Mouse (Mus musculus) liver, adult (tissue): ENCODE results near the gene Ube2z.

Experiments used
- GATA4 ChIP-seq: IDR thresholded peaks from 2 replicates; pipeline ENCODE4 v1.6.1; 2014; ENCODE audit warnings: mild to moderate bottlenecking, low read length; ENCODE audit not compliant: insufficient replicate concordance

Ube2z gene

DNA sequence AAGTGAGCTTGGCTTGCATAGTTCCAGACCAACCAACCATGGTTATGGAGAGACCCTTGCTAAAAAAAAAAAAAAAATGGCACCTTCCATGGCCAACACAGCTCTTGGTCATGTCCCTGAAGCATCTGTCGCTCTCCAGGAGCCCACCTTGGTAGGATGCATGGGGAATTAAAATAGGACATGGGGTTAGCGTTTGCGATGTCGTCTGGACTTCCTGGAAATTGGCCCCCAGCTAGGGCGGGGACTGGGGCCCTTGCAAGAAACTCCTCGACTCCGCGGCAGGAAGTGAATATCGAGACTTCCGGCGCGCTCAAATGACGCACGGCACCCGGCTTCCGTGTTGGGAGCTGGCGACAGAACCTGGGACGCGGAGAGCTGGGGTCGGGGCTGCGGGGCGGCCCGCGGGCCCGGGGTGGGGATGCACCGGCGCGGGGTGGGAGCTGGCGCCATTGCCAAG lies 30.6 kb downstream of the Ube2z start, which contains the start of gene Snf8:
Snf8 (plus strand) TSS at position 290 of the 457 bp plus-strand sequence.
- no peak for TF ChIP-seq GATA4

DNA sequence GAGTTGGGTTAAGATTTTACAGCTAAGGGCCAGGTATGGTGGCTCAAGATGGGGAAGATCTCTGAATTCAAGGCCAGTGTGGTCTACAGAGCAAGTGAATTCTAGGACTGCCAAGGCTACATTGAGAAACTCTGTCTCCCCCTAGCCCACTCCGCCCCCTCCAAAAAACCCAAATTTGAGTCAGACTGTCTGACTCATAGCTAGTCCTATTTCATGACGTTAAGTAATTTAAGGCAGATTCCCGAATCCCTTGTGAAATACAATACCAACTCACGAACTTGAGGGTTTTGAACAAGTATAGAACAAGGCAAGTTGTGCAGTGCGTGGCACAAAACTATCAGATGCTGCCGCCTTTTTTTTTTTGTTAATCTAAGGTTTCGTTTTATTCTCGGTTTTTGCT lies 31.1 kb downstream of the Ube2z start:
- TF ChIP-seq GATA4 = no peak

- no peak for TF ChIP-seq GATA4
These were observed 31.9 kb downstream of the Ube2z start for GRCm38 (mm10) chr11:96033264-96033663.

DNA sequence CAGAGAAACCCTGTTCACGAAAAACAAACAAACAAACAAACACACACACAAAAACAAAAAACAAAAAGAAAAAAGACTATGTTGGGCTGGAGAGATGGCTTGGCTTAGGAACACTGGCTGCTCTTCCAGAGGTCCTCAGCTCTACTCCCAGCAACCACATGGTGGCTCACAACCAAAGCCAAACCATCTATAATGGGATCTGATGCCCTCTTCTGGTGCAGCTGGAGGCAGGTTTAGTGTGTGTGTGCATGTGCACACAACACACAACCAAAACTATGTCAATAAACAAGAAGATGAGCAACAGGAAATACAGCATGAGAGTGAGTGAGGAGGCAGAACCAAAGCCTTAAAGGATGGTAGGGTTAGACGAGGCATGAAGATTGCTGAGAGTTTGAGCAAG lies 33.5 kb downstream of the Ube2z start:
- TF ChIP-seq GATA4 = no peak

DNA sequence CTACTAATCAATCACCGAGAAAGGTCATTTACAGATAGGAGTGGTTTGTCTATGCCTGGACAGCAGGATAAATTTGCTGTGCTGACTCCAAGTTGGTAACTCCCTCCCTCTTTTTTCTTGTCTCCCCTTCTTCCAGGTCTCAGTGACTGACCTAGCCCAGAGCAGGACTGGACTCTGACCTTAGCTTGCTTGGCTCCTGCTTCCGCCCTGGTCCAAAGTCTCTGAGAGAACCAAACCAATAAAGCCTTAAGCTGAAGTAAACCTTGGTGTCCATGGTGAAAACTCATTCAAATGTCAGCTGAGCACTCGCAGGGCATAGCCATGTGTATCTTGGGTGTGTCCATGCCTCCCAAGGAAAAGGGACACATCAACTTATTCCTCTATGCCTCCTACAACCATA lies 34.6 kb downstream of the Ube2z start:
- no peak for TF ChIP-seq GATA4

DNA sequence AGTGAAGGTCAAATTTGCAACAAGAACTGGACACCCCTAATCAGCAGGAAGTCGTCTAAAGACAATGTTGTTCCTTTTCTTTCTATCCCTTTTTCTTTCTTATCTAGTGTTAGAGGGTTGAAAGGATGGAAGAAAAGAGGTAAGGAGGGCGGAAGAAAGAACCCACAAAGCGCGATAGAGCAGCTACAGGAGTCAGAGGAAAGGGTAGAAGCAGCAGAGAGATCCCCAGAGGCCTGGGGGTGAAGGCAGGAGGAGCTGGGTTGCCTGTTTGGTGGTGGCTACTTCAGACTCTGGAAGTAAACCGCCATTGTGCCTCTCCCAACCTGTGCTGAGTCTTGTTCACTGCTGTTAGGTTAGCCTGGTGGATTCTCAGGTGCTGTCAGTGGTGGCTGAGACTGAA lies 37.1 kb downstream of the Ube2z start:
- no peak for TF ChIP-seq GATA4

GRCm38 (mm10) chr11:96020622-96021021 lies 44.6 kb downstream of the Ube2z start:
- no peak for TF ChIP-seq GATA4

- TF ChIP-seq GATA4 = no peak
These were observed 47.2 kb downstream of the Ube2z start for GRCm38 (mm10) chr11:96017941-96018351.

DNA sequence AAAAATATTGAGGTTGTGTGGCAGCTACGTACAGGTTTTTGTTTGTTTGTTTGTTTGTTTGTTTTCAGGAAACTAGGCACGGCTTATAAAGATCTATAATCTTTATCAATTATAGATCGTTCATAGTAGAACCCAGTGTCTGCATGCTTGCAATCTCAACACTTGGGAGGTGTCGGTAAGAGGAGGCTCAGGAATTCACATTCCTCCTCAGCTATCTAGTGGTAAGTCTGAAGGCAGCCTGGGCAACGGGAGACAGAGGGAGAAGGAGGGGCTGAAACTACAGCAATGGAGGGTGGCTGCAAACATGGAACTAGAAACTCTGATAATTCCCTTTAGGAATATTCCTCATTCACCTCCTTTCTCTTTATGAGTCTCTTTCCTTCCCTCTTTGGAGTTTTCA lies 49.8 kb downstream of the Ube2z start:
- TF ChIP-seq GATA4 = no peak

DNA sequence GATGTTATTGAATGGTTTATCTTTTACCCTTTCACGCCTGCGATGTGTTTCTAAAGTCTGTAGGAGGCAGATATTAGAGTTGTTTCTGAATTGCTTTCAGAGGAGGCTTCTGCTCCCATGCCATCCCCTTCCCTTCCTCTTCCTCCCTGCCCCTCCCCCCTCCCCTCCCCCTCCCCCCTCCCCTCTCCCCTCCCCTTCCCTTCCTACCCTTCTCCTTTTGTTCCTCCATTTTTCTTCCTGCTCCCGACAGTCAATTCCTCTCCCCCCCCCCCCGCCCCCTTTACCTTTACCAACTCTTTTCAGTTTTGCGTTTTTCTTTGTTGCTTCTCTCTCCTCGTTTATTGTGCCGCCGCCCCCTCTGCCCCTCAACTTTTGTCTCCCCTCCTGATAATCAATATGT lies 53.2 kb downstream of the Ube2z start:
- TF ChIP-seq GATA4 = no peak

DNA sequence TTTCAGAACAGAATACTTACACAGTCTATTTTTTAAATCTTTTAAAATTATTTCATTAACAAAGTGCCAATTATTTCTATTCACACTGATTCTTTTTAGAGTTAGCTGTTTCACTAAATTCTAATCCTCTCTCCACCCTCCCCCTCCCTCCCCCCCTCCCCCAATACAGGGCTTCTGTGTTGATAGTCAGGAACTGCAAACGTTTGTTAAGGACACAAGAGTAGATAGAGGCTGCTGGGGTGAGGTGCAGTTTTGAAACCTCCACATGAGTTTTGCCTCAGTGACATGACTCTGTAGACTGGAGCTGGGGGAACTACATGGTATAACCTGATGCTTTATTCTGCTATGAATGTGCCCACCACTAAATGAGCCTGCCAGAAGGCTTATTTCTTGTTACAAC lies 56.4 kb downstream of the Ube2z start:
- no peak for TF ChIP-seq GATA4

DNA sequence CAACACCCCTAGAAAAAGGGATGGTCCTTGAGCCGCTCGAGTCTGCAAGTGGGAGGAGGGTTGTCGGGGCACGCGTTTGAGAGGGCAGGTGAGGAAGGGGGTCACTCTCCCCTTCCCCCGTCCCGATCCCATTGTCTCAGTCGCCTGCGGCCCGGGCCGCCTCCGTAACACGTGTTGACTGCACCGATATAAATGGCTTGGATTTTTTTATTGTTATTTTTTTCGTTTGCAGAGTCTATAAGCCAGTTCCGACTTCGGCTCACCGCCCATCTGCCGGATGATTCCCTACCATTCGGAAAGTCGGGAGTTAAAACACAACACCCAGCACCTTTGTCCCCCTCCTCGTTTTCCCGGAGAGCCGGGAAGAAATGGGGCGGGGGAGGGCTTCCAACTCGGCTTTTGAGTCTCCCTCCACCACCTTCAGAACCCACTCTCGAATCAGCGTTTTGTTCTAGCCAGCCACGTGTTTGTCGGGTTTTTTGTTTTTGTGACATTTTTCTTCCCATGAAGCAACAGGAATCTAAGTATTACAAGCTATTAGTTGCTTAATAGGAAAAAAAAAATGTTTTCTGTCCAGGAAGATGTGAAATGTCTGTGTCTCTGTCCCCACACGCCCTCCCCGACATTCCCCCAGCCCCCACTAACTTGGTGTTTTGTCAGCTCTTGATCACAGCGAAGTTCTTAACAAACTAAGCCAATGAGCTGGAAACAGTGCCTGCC lies 57.5 kb downstream of the Ube2z start:
- no peak for TF ChIP-seq GATA4

DNA sequence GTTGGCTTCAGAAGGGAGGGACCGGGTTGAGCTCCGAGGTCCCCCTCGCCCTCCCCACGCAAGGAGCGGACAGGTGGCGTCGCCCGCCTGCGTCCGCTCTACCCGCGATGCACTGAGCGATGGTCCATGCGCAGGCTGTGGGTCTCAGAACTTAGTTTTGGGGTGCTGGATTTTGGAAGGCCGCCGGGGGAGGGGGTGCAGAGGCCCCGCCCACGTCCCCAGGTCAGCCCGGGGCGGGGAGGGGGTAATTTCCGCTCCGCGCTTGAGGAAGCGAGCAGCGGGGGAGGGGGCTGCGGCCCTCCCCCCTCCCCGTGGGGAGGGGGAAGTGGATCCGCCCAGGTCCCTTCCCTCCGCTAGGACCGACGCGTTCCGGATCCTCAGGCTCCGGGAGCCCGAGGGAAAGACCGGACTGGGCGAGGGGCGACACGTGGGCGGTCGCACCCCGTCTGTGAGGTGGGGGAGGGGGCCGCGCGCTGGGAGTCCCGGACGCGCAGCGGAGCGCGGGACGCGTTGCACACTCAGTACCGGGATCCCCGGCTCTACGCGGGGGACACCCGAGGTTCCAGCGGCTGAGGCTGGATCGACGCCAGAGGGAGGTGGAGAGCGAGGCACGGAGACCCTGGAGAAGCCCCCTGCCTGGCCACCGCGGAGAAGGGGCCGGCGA lies 58.2 kb downstream of the Ube2z start:
- no peak for TF ChIP-seq GATA4

GRCm38 (mm10) chr11:96006367-96006851 lies 58.8 kb downstream of the Ube2z start:
- TF ChIP-seq GATA4 = no peak

DNA sequence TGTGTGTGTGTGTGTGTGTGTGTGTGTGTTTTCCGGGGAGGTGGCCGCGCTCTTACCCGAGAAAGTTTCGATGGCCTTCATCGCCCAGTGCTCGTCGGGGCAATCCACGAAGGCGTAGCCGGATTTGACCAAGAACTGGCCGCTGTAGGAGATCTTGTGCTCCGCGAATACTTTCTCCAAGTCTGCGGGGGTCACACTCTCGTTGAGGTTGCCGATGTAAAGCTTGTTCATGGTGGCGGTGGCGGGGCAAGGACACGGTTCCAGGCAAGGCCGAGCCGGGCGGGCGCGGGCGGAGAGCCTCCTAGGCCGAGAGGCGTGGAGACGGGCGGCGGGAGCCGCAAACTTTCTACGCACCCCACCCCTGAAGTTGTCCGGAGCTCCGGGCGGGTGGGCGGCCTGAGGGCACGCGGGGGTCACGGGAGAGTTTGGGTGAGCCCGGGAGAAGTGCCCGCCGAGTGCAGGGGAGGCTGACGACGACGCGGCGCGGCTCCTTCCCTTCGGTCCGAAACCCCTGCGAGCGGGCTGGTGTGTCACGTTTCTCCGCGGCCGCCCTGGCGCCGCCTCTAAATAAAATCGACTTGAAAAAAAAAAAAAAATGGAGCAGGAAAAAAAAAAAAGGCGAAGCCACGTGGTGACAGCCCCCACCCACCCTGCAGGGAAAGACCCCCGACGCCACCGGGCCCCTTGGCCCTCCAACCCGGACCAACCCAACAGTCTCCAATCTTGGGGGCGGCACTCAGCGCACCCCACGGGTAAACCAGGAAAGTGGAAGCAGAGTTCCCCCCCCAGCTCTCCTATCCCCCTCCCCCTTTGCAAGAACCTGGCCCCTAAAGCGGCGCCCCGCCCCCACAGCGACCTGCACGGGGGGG lies 59.6 kb downstream of the Ube2z start, which contains the start of gene Igf2bp1:
Igf2bp1 (minus strand) TSS at position 538 of the 869 bp plus-strand sequence.
- TF ChIP-seq GATA4 = no peak
